Mouse (Mus musculus) megakaryocyte, embryonic 14.5 days (primary cell): ENCODE measurements around the gene Mtrf1.

Experiments used
- FLI1 ChIP-seq: IDR thresholded peaks from 2 replicates; pipeline ENCODE4 v1.6.1; 2012; ENCODE audit warnings: low read length, inconsistent platforms, mixed read lengths
- GATA1 ChIP-seq: IDR thresholded peaks from 3 replicates; pipeline ENCODE4 v1.6.1; 2012; ENCODE audit warnings: mixed read lengths, low read length, inconsistent platforms, borderline replicate concordance

GRCm38 (mm10) chr14:79397321-79398122 is at the start of gene Mtrf1:
- TF ChIP-seq GATA1: no peak
- no peak for TF ChIP-seq FLI1
